Mouse (Mus musculus) intestine, postnatal 0 days (tissue): ENCODE measurements around the gene Taf5. TPM values are rescaled to one million over a fixed set of nuclear protein-coding genes. Genes with fewer than 3 reads are reported as not detected.
A peak's percentile ranks its signal among the peaks of the same experiment; 100 is the strongest.

Source experiments
- ATAC-seq: fragments of 200-750 bp; cut with Nextera tagmentation; 2 replicates; pipeline ENCODE4 v1.8.0; 2017; ENCODE audit warnings: mild to moderate bottlenecking, moderate TSS enrichment, moderate library complexity
- H3K27ac ChIP-seq: fragments of 300-500 bp; sonication (generic); 2 replicates; pipeline ENCODE4 v1.5.1; 2014; ENCODE audit warnings: mild to moderate bottlenecking, low read depth, low read length, moderate library complexity
- H3K27me3 ChIP-seq: fragments of 300-500 bp; sonication (generic); replicated peaks from 2 replicates; pipeline ENCODE4 v1.6.1; 2014; ENCODE audit warnings: low read length, mixed read lengths; ENCODE audit not compliant: control insufficient read depth, insufficient read depth
- H3K36me3 ChIP-seq: fragments of 300-500 bp; sonication (generic); 2 replicates; pipeline ENCODE4 v1.6.1; 2014; ENCODE audit warnings: mild to moderate bottlenecking, moderate library complexity; ENCODE audit not compliant: control insufficient read depth, insufficient read depth
- H3K4me1 ChIP-seq: fragments of 300-500 bp; sonication (generic); replicated peaks from 2 replicates; pipeline ENCODE4 v1.6.1; 2014; ENCODE audit warnings: antibody characterized with exemption, low read length, mixed read lengths; ENCODE audit not compliant: control insufficient read depth, insufficient read depth
- H3K4me2 ChIP-seq: fragments of 300-500 bp; sonication (generic); replicated peaks from 2 replicates; pipeline ENCODE4 v1.6.1; 2014; ENCODE audit warnings: low read depth, mild to moderate bottlenecking, moderate library complexity
- H3K4me3 ChIP-seq: fragments of 300-500 bp; sonication (generic); 2 replicates; pipeline ENCODE4 v1.5.1; 2014; ENCODE audit warnings: low read depth, low read length
- H3K9ac ChIP-seq: fragments of 300-500 bp; sonication (generic); 2 replicates; pipeline ENCODE4 v1.6.1; 2014; ENCODE audit warnings: mild to moderate bottlenecking, low read depth, low read length
- H3K9me3 ChIP-seq: fragments of 300-500 bp; sonication (generic); 2 replicates; pipeline ENCODE4 v1.6.1; 2016; ENCODE audit warnings: mixed run types; ENCODE audit not compliant: control insufficient read depth
- CTCF ChIP-seq: sonication (generic); IDR thresholded peaks from 2 replicates; pipeline ENCODE4 v1.5.1; 2016; ENCODE audit warnings: low read depth, mild to moderate bottlenecking, control low read depth, antibody characterized with exemption, moderate library complexity
- WGBS: fragments of 180-500 bp; shearing (Covaris S2); extraction: QIAGEN DNeasy Blood & Tissue Kit; methylation state at CpG from one replicate; pipeline ENCODE4 v1.1.7; 2014; 5-methylcytosine and 5-hydroxymethylcytosine counted together
- polyA plus RNA-seq: library from polyadenylated mRNA; unstranded; fragments of >200 nt; fragmentation: Nextera tagmentation; extraction: Ambion mirVana; gene quantifications from 2 replicates; pipeline ENCODE4 v1.2.1, GENCODE M21; 2015

Gene Taf5
- polyA plus RNA-seq, result 3.9 TPM in 2 replicates

- Histone ChIP-seq H3K9me3 (no peaks in the 10 kb centered on the region), H3K36me3 (peaks cover 17% of the 10 kb centered on the region), H3K4me1 (no peaks in the 10 kb centered on the region), H3K9ac (peak within 1 kb of the TSS; percentile 92), H3K27me3 (no peaks in the 10 kb centered on the region), H3K27ac (peak within 1 kb of the TSS; percentile 89), H3K4me3 (peak within 1 kb of the TSS; percentile 99), H3K4me2 (peak within 1 kb of the TSS; percentile 75)
- TF ChIP-seq CTCF, result peak; percentile 41
- WGBS, result 9% methylated on average over 45 of the region's 49 CpGs
- peak; percentile 81 for ATAC-seq
Measured at GRCm38 (mm10) chr19:47067096-47067882, at the start of gene Taf5. Taf5 (plus strand) TSS chr19:47067746.

GRCm38 (mm10) chr19:47017831-47018230 lies 49.7 kb upstream of the Taf5 start:
- TF ChIP-seq CTCF, result no peak
- Histone ChIP-seq H3K4me2 (no peak overlapping the region), H3K9me3 (no peaks in the 10 kb centered on the region), H3K9ac (no peak overlapping the region), H3K27ac (no peak overlapping the region), H3K4me1 (no peaks in the 10 kb centered on the region; the same call in 1 of the 2 replicates), H3K27me3 (peaks cover 45% of the 10 kb centered on the region), H3K36me3 (no peaks in the 10 kb centered on the region), H3K4me3 (no peak overlapping the region)
- WGBS, result 8% methylated on average over 3 of the region's 3 CpGs
- ATAC-seq, result no peak

GRCm38 (mm10) chr19:47018330-47018729 lies 49.2 kb upstream of the Taf5 start:
- WGBS, result 48% methylated on average over 2 of the region's 2 CpGs
- TF ChIP-seq CTCF, result no peak
- no peak for ATAC-seq

GRCm38 (mm10) chr19:47019326-47019725 lies 48.2 kb upstream of the Taf5 start:
- ATAC-seq, result no peak
- Histone ChIP-seq H3K27ac (no peak overlapping the region), H3K27me3 (peaks cover 30% of the 10 kb centered on the region), H3K9me3 (no peaks in the 10 kb centered on the region), H3K4me3 (no peak overlapping the region), H3K36me3 (no peaks in the 10 kb centered on the region), H3K4me1 (no peaks in the 10 kb centered on the region; the same call in 1 of the 2 replicates), H3K4me2 (no peak overlapping the region), H3K9ac (no peak overlapping the region)
- TF ChIP-seq CTCF, result no peak
- 31% methylated on average over 6 of the region's 6 CpGs for WGBS

More at GRCm38 (mm10) chr19:47018330-47018729, 49.2 kb upstream of the Taf5 start:
- H3K4me1 ChIP-seq, result no peaks in the 10 kb centered on the region; the same call in 1 of the 2 replicates
- H3K9ac ChIP-seq, result no peak overlapping the region
- H3K9me3 ChIP-seq, result no peaks in the 10 kb centered on the region
- no peak overlapping the region for H3K27ac ChIP-seq
- H3K36me3 ChIP-seq, result no peaks in the 10 kb centered on the region
- no peak overlapping the region for H3K4me2 ChIP-seq
- no peak overlapping the region for H3K4me3 ChIP-seq
- H3K27me3 ChIP-seq, result peaks cover 40% of the 10 kb centered on the region

GRCm38 (mm10) chr19:47022709-47023108 lies 44.8 kb upstream of the Taf5 start:
- H3K27ac ChIP-seq, result no peak overlapping the region
- no peaks in the 10 kb centered on the region for H3K9me3 ChIP-seq
- peaks cover 2% of the 10 kb centered on the region; the same call in 1 of the 2 replicates for H3K27me3 ChIP-seq
- ATAC-seq, result no peak
- 83% methylated on average over 4 of the region's 4 CpGs for WGBS
- TF ChIP-seq CTCF, result no peak
- H3K4me3 ChIP-seq, result no peak overlapping the region
- no peak overlapping the region for H3K4me2 ChIP-seq
- no peaks in the 10 kb centered on the region for H3K4me1 ChIP-seq
- H3K9ac ChIP-seq, result no peak overlapping the region
- H3K36me3 ChIP-seq, result no peaks in the 10 kb centered on the region

- no peak overlapping the region for H3K4me2 ChIP-seq
- no peaks in the 10 kb centered on the region for H3K9me3 ChIP-seq
- H3K9ac ChIP-seq, result no peak overlapping the region
- no peak for ATAC-seq
- no peak overlapping the region for H3K4me3 ChIP-seq
- no peak overlapping the region for H3K27ac ChIP-seq
- no peaks in the 10 kb centered on the region for H3K27me3 ChIP-seq
- H3K4me1 ChIP-seq, result no peaks in the 10 kb centered on the region
- TF ChIP-seq CTCF, result no peak
- WGBS, result 74% methylated on average over 13 of the region's 13 CpGs
- no peaks in the 10 kb centered on the region for H3K36me3 ChIP-seq
Measured at GRCm38 (mm10) chr19:47023546-47023945, 44.0 kb upstream of the Taf5 start.
